Mouse (Mus musculus) large intestine, adult 2 months (tissue): ENCODE measurements around the gene Txn2. TPM values are rescaled to one million over a fixed set of nuclear protein-coding genes. Genes with fewer than 3 reads are reported as not detected.
A peak's percentile ranks its signal among the peaks of the same experiment; 100 is the strongest.

ENCODE experiments used
- DNase-seq: peaks from one replicate; pipeline ENCODE4 v3.0.0-alpha.2; 2012; ENCODE audit warnings: low read depth, low spot score
- WGBS: fragments of 180-500 bp; shearing (Covaris S2); methylation state at CpG from one replicate; pipeline ENCODE4 v1.1.7; 2018; 5-methylcytosine and 5-hydroxymethylcytosine counted together
- polyA plus RNA-seq: library from polyadenylated mRNA; depleted of rRNA; stranded (reverse); fragments of >200 nt; gene quantifications from 2 replicates; pipeline ENCODE4 v1.2.3, GENCODE M21; 2012

Txn2 gene
- polyA plus RNA-seq, 1 experiment = 267 TPM

- no peak for DNase-seq
Observed at GRCm38 (mm10) chr15:77935673-77936375, 7.0 kb upstream of the Txn2 start.

GRCm38 (mm10) chr15:77934968-77935367 lies 6.2 kb upstream of the Txn2 start:
- WGBS = 81% methylated on average over 5 of the region's 5 CpGs
- DNase-seq = no peak

More at GRCm38 (mm10) chr15:77935673-77936375, 7.0 kb upstream of the Txn2 start:
- 87% methylated on average over 14 of the region's 14 CpGs for WGBS

GRCm38 (mm10) chr15:77934326-77934725 lies 5.5 kb upstream of the Txn2 start:
- no peak for DNase-seq
- WGBS = 72% methylated on average over 11 of the region's 11 CpGs

GRCm38 (mm10) chr15:77933770-77934169 lies 5.0 kb upstream of the Txn2 start:
- under 1% methylated on average over 14 of the region's 14 CpGs for WGBS
- DNase-seq = peak; percentile 92

GRCm38 (mm10) chr15:77933222-77933621 lies 4.4 kb upstream of the Txn2 start:
- 42% methylated on average over 3 of the region's 3 CpGs for WGBS
- no peak for DNase-seq

- no peak for DNase-seq
- 68% methylated on average over 6 of the region's 6 CpGs for WGBS
Observed at GRCm38 (mm10) chr15:77931689-77932016, 2.8 kb upstream of the Txn2 start.

GRCm38 (mm10) chr15:77930986-77931688 lies 2.3 kb upstream of the Txn2 start:
- DNase-seq = no peak
- WGBS = 68% methylated on average over 6 of the region's 6 CpGs

- WGBS = 14% methylated on average over 8 of the region's 8 CpGs
- DNase-seq = no peak
Observed at GRCm38 (mm10) chr15:77929804-77930203, 998 bp upstream of the Txn2 start.

- WGBS = 4% methylated on average over 4 of the region's 4 CpGs
- DNase-seq = no peak
Observed at GRCm38 (mm10) chr15:77928091-77928490, 715 bp downstream of the Txn2 start.

GRCm38 (mm10) chr15:77926921-77927320 lies 1.9 kb downstream of the Txn2 start:
- DNase-seq = no peak
- WGBS = 81% methylated on average over 5 of the region's 5 CpGs

- 94% methylated on average over 2 of the region's 2 CpGs for WGBS
- DNase-seq = no peak
Observed at GRCm38 (mm10) chr15:77925195-77925594, 3.6 kb downstream of the Txn2 start.

GRCm38 (mm10) chr15:77923267-77924035 lies 5.4 kb downstream of the Txn2 start:
- WGBS = 62% methylated on average over 9 of the region's 9 CpGs
- DNase-seq = no peak

GRCm38 (mm10) chr15:77922710-77923109 lies 6.1 kb downstream of the Txn2 start:
- 65% methylated on average over 9 of the region's 9 CpGs for WGBS
- DNase-seq = no peak

- DNase-seq = no peak
- 89% methylated on average over 6 of the region's 6 CpGs for WGBS
Observed at GRCm38 (mm10) chr15:77921636-77922035, 7.2 kb downstream of the Txn2 start.

- 67% methylated on average over 10 of the region's 10 CpGs for WGBS
- DNase-seq = no peak
Observed at GRCm38 (mm10) chr15:77920511-77921462, 8.0 kb downstream of the Txn2 start.

- DNase-seq = peak; percentile 90
- WGBS = 29% methylated on average over 12 of the region's 12 CpGs
Observed at GRCm38 (mm10) chr15:77919441-77919840, 9.4 kb downstream of the Txn2 start.

GRCm38 (mm10) chr15:77916851-77917544 lies 11.8 kb downstream of the Txn2 start:
- peak; percentile 78 for DNase-seq
- WGBS = 30% methylated on average over 8 of the region's 8 CpGs

GRCm38 (mm10) chr15:77915287-77915686 lies 13.5 kb downstream of the Txn2 start:
- no peak for DNase-seq
- WGBS = 97% methylated on average over 4 of the region's 4 CpGs

- WGBS = 96% methylated on average over 3 of the region's 3 CpGs
- DNase-seq = no peak
Observed at GRCm38 (mm10) chr15:77914507-77914906, 14.3 kb downstream of the Txn2 start.
